8 mouse cellular contexts compared by ENCODE assay signal in genomic region chr2:11171754-11172501, GRCm38 (mm10). TPM values are rescaled to one million over a fixed set of nuclear protein-coding genes. Genes with fewer than 3 reads are reported as not detected.
DNase-seq lines count a peak whose midpoint lies in the region; ATAC-seq and TF ChIP-seq lines count a peak whose summit lies in the region.

Gene Prkcq (plus strand): TSS chr2:11172108.

- H3K27me3 ChIP-seq in forebrain, embryonic 14.5 days (replicated peaks; ENCODE audit: control insufficient read depth, insufficient read depth, low read length) = peaks cover 38% of the 10 kb centered on the region; the same call in 1 of the 2 replicates
- no peaks in the 10 kb centered on the region; the same call in 1 of the 2 replicates for H3K27me3 ChIP-seq in liver, postnatal 0 days (ENCODE audit: insufficient read depth, low read length)
- no peaks in the 10 kb centered on the region for H3K27me3 ChIP-seq in neural tube, embryonic 14.5 days (ENCODE audit: control insufficient read depth, insufficient read depth, low read length)

- ATAC-seq in CD4-positive, CD25-positive, alpha-beta regulatory T cell, adult 4 months = peak; percentile 28
- peak; percentile 93 for ATAC-seq in forebrain, embryonic 14.5 days
- peak; percentile 68 for ATAC-seq in liver, postnatal 0 days
- ATAC-seq in neural tube, embryonic 14.5 days (ENCODE audit: low read depth) = peak; percentile 90

- no peak for TF ChIP-seq EP300 in liver, postnatal 0 days (IDR thresholded peaks at IDR 0.05; ENCODE audit: low read depth)

- peak within 1 kb of the TSS; percentile 60 for H3K9ac ChIP-seq in forebrain, embryonic 14.5 days (ENCODE audit: low read length)
- peak within 1 kb of the TSS; percentile 19 for H3K9ac ChIP-seq in liver, postnatal 0 days (replicated peaks)
- H3K9ac ChIP-seq in neural tube, embryonic 14.5 days (replicated peaks; ENCODE audit: low read depth, low read length) = peak within 1 kb of the TSS; percentile 50

- no peak within 1 kb of the TSS for H3K27ac ChIP-seq in forebrain, embryonic 14.5 days (ENCODE audit: low read depth, low read length)
- H3K27ac ChIP-seq in liver, postnatal 0 days (ENCODE audit: low read depth) = 0 out of 2 replicates have a peak within 1 kb of the TSS, but pooled peaks have one; percentile 1
- H3K27ac ChIP-seq in neural tube, embryonic 14.5 days (ENCODE audit: low read depth, low read length) = peak within 1 kb of the TSS; percentile 58; the same call in 1 of the 2 replicates

- H3K4me1 ChIP-seq in forebrain, embryonic 14.5 days (ENCODE audit: control insufficient read depth, insufficient read depth, low read length) = peaks cover 2% of the 10 kb centered on the region; the same call in 1 of the 2 replicates
- peaks cover 3% of the 10 kb centered on the region; the same call in 1 of the 2 replicates for H3K4me1 ChIP-seq in liver, postnatal 0 days (ENCODE audit: insufficient read depth)
- no peaks in the 10 kb centered on the region for H3K4me1 ChIP-seq in neural tube, embryonic 14.5 days (ENCODE audit: control insufficient read depth, insufficient read depth, low read length)

- no peak for TF ChIP-seq POLR2A in brain, embryonic 14.5 days (IDR thresholded peaks at IDR 0.05; ENCODE audit: borderline replicate concordance, extremely low read depth, insufficient read depth, insufficient read length, poor library complexity, severe bottlenecking)

- no peaks in the 10 kb centered on the region for H3K9me3 ChIP-seq in forebrain, embryonic 14.5 days (replicated peaks; ENCODE audit: control insufficient read depth, low read length)
- no peaks in the 10 kb centered on the region for H3K9me3 ChIP-seq in liver, postnatal 0 days (ENCODE audit: low read length)
- no peaks in the 10 kb centered on the region for H3K9me3 ChIP-seq in neural tube, embryonic 14.5 days (ENCODE audit: control insufficient read depth, low read length)

- intact Hi-C loops in heart, postnatal 10 days (cut with DNase I) = loop anchor here (5.0 to 10.0 kb wide), 3 partner anchors 60 to 323 kb away; no protein-coding TSS in a partner anchor

- DNase-seq in brain, embryonic 14.5 days (ENCODE audit: low read depth) = peak; percentile 91
- peak; percentile 82 for DNase-seq in forebrain, embryonic 14.5 days (ENCODE audit: low spot score)
- DNase-seq in heart, postnatal 10 days = peak; percentile 46 to 57
- peak; percentile 77 to 86 for DNase-seq in kidney, postnatal 36 days
- peak; percentile 52 for DNase-seq in liver, postnatal 0 days
- DNase-seq in thymus, adult 18-20 months = peak; percentile 57 to 62

- H3K4me2 ChIP-seq in forebrain, embryonic 14.5 days (ENCODE audit: low read length) = peak within 1 kb of the TSS; percentile 80
- peak within 1 kb of the TSS; percentile 80 for H3K4me2 ChIP-seq in liver, postnatal 0 days (ENCODE audit: low read depth, low read length)
- H3K4me2 ChIP-seq in neural tube, embryonic 14.5 days (ENCODE audit: low read depth, low read length) = peak within 1 kb of the TSS; percentile 87

- WGBS in forebrain, embryonic 14.5 days = under 1% methylated on average over 51 of the region's 51 CpGs
- 3% methylated on average over 41 of the region's 51 CpGs for WGBS in liver, postnatal 0 days (ENCODE audit: insufficient replicate concordance)
- WGBS in neural tube, embryonic 14.5 days = 2% methylated on average over 51 of the region's 51 CpGs

- TF ChIP-seq CTCF in brain, embryonic 14.5 days (IDR thresholded peaks at IDR 0.05; ENCODE audit: borderline replicate concordance, extremely low read depth, insufficient read depth, insufficient read length) = no peak
- TF ChIP-seq CTCF in liver, postnatal 0 days (IDR thresholded peaks at IDR 0.05; ENCODE audit: low read depth) = peak; percentile 31

- H3K4me3 ChIP-seq in forebrain, embryonic 14.5 days (ENCODE audit: low read depth, low read length) = peak within 1 kb of the TSS; percentile 41
- peak within 1 kb of the TSS; percentile 46 for H3K4me3 ChIP-seq in liver, postnatal 0 days (ENCODE audit: low read depth, low read length)
- H3K4me3 ChIP-seq in neural tube, embryonic 14.5 days (ENCODE audit: low read depth, low read length) = peak within 1 kb of the TSS; percentile 58

- H3K36me3 ChIP-seq in forebrain, embryonic 14.5 days (ENCODE audit: control insufficient read depth, insufficient read depth, low read length) = no peaks in the 10 kb centered on the region
- no peaks in the 10 kb centered on the region for H3K36me3 ChIP-seq in liver, postnatal 0 days (replicated peaks; ENCODE audit: insufficient read depth, low read length)
- no peaks in the 10 kb centered on the region for H3K36me3 ChIP-seq in neural tube, embryonic 14.5 days (ENCODE audit: control insufficient read depth, insufficient read depth, low read length)

RNA-seq across cellular contexts. Expression of gene Prkcq, which starts in this region (rescaled TPM):
- polyA plus RNA-seq in CD4-positive, CD25-positive, alpha-beta regulatory T cell, adult 4 months (2017; shearing (Covaris generic)) = 100 to 1,000 TPM; 134 to 151 TPM
- 2.5 and 6.3 TPM in 2 replicates for polyA plus RNA-seq in brain, embryonic 14.5 days (2012; rRNA removed)
- polyA plus RNA-seq in forebrain, embryonic 14.5 days (2014; fragmentation: Nextera tagmentation; extraction: Ambion mirVana) = 3.0 and 4.0 TPM in 2 replicates
- total RNA-seq in heart, postnatal 10 days (2021) = 1 to 10 TPM; 1.8 to 2.5 TPM
- polyA plus RNA-seq in liver, postnatal 0 days (2015; fragmentation: Nextera tagmentation; extraction: Ambion mirVana) = 2.5 and 3.1 TPM in 2 replicates
- polyA plus RNA-seq in neural tube, embryonic 14.5 days (2014; fragmentation: Nextera tagmentation; extraction: Ambion mirVana) = 37.1 and 39.0 TPM in 2 replicates

Comparison
In these comparisons a context has a peak if more than half of its experiments do, and no peak if none do; other contexts are left out.
1. ATAC-seq: peak in every context shown above with its lines; median percentile 93 in forebrain, embryonic 14.5 days; 90 in neural tube, embryonic 14.5 days; 68 in liver, postnatal 0 days; 28 in CD4-positive, CD25-positive, alpha-beta regulatory T cell, adult 4 months.